Mouse (Mus musculus) stomach, postnatal 0 days (tissue): ENCODE measurements around the gene Nod2.

Experiments used
- CTCF ChIP-seq: IDR thresholded peaks from 2 replicates; pipeline ENCODE4 v1.5.1; 2016; ENCODE audit warnings: antibody characterized with exemption, low read depth, mild to moderate bottlenecking, moderate library complexity
- EP300 ChIP-seq: optimal IDR thresholded peaks from 2 replicates; pipeline ENCODE3; 2016; ENCODE audit warnings: antibody characterized with exemption

DNA sequence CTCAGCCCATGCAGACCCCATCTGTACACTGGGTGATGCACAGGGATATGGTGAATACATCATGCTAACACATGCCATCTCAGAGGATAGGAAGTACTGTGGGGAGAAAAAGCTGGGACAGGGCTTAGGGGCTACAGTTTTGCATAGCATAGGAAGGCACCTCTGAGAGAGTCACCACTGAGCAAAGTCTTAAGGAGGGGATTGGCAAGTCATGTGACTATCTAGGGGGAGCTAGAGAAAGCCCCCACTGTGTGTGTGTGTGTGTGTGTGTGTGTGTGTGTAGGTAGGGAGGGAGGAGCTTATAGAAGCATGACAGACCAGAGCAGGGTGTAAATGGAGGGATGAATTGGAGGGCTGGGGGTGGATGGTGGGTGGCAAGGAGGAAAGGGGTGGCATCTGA lies 1.2 kb downstream of the Nod2 start:
- TF ChIP-seq CTCF = no peak
- TF ChIP-seq EP300 = no peak
